Mouse (Mus musculus) small intestine, adult 2 months (tissue): ENCODE data around the gene Paox. TPM values are rescaled to one million over a fixed set of nuclear protein-coding genes. Genes with fewer than 3 reads are reported as not detected.

Experiments used
- H3K27ac ChIP-seq: fragments of 200-500 bp; 2 replicates; pipeline ENCODE4 v1.5.1; 2012; ENCODE audit warnings: low read depth, low read length, control low read depth, inconsistent platforms; ENCODE audit not compliant: insufficient read depth
- H3K27me3 ChIP-seq: fragments of 200-500 bp; 2 replicates; pipeline ENCODE4 v1.6.1; 2012; ENCODE audit warnings: mild to moderate bottlenecking, moderate library complexity, low read length, inconsistent platforms; ENCODE audit not compliant: control insufficient read depth, insufficient read depth
- H3K36me3 ChIP-seq: fragments of 200-500 bp; 2 replicates; pipeline ENCODE4 v1.6.1; 2012; ENCODE audit warnings: mild to moderate bottlenecking, low read length, control low read depth, inconsistent platforms; ENCODE audit not compliant: control insufficient read depth, insufficient read depth
- H3K4me1 ChIP-seq: fragments of 200-500 bp; 2 replicates; pipeline ENCODE4 v1.6.1; 2012; ENCODE audit warnings: low read length, inconsistent platforms, mixed read lengths; ENCODE audit not compliant: control insufficient read depth, insufficient read depth, insufficient read length
- H3K4me3 ChIP-seq: fragments of 200-500 bp; 2 replicates; pipeline ENCODE4 v1.5.1; 2012; ENCODE audit warnings: low read depth, mild to moderate bottlenecking, control low read depth, inconsistent platforms, low read length, moderate library complexity
- CTCF ChIP-seq: fragments of 200-500 bp; IDR thresholded peaks from 2 replicates; pipeline ENCODE4 v1.5.1; 2012; ENCODE audit warnings: low read depth, mild to moderate bottlenecking, control low read depth, inconsistent platforms, low read length, moderate library complexity, mixed read lengths; ENCODE audit not compliant: insufficient replicate concordance, insufficient read length; ENCODE audit errors: extremely low read depth
- POLR2A ChIP-seq: fragments of 200-500 bp; IDR thresholded peaks from 2 replicates; pipeline ENCODE4 v1.6.1; 2012; ENCODE audit warnings: low read depth, mild to moderate bottlenecking, control low read depth, inconsistent platforms, low read length, moderate library complexity
- WGBS: fragments of 180-500 bp; shearing (Covaris S2); methylation state at CpG from one replicate; pipeline ENCODE4 v1.1.7; 2018; 5-methylcytosine and 5-hydroxymethylcytosine counted together
- polyA plus RNA-seq: library from polyadenylated mRNA; depleted of rRNA; stranded (reverse); fragments of >200 nt; gene quantifications from 2 replicates; pipeline ENCODE4 v1.2.3, GENCODE M21; 2012

The Paox gene
- polyA plus RNA-seq, 1 experiment, result 11.0 TPM

DNA sequence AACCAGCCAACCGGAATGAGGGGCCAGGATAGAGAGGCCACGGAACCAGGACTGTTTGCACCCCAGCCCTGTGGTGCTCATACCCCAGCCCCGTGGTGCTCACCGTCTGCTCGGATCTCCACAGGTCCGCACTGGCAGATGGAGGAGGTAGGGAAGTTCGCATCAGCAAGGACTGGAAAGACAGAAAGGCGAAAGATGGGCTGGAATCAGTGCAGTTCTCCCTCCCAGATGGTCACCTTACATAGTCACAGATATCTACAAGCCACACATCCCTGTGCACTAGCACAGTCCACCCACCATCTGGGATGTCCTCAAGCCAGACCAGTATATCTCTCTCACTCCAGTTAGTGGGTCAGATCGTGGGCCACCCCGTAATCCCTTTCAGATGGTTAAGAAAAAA is 14.1 kb upstream of the Paox start:
- peak overlapping the region; percentile 67 for H3K4me3 ChIP-seq
- peak overlapping the region; percentile 93 for H3K27ac ChIP-seq
- TF ChIP-seq CTCF, result no peak
- peaks cover 17% of the 10 kb centered on the region for H3K4me1 ChIP-seq
- 55% methylated on average over 10 of the region's 10 CpGs for WGBS
- H3K36me3 ChIP-seq, result peaks cover 30% of the 10 kb centered on the region
- H3K27me3 ChIP-seq, result no peaks in the 10 kb centered on the region

DNA sequence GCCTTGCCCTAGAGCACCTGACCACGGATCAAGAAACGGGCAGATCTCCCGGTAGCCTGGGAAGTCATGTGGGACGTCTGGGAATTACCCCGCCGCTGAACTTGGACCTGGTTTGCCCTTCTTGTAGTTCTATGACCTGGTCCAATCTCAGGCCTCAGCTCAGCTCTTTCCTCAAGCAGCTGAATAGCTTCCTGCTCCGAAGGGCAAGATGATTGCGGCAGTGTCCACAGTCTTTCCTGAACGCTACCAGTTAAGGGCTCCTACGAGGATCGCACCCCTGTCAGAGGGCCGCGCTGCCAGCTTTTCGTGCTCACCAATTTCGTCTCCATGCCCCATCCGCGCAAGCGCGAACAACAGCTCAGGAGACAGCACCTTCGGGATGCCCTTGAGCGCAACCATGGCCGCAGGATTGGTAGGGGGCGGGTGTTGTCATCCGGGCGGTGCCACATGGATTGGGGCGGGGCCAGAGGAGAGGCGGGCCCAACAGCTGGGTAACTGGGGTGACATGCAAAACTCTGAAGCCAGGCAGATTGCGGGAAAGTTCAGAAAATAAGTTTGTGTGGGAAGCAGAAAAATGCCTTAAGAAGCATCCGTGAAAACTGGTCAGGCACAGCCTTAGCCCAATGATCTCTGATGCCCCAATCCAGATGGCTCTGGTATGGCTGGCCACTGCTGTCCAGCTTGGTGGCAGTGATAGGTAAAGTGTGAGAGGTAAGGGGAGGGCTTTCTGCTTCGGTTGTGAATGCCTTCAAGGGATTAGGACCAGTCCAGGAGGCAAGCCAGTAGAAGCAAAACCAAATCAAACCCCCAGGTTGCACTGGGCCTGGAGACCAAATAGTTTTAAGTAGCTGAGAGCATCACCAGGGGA is 13.4 kb upstream of the Paox start, which contains the start of gene Fuom:
Fuom (minus strand) TSS at position 449 of the 868 bp plus-strand sequence.
- WGBS, result 1% methylated on average over 30 of the region's 30 CpGs

DNA sequence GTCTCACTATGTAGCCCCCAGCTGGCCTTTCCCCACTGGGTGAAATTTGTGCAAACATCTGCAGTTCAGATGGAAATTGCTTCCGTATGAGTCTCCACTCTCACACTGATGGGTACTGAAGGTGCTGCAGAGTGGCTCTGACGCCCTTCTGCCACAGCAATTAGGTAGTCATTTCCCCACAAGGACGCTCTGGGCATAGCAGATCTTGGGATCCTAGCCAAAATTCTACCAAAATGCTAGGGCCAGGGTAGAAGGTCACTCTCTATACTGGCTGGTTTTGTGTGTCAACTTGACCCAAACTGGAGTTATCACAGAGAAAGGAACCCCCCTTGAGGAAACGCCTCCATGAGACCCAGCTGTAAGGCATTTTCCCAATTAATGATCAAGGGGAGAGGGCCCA is 11.6 kb upstream of the Paox start:
- 70% methylated on average over 4 of the region's 4 CpGs for WGBS
- no peaks in the 10 kb centered on the region for H3K27me3 ChIP-seq
- no peak overlapping the region for H3K27ac ChIP-seq
- H3K36me3 ChIP-seq, result peaks cover 33% of the 10 kb centered on the region
- TF ChIP-seq CTCF (no peak), POLR2A (no peak)
- no peak overlapping the region for H3K4me3 ChIP-seq
- peaks cover 13% of the 10 kb centered on the region for H3K4me1 ChIP-seq

More for the DNA sequence above, 13.4 kb upstream of the Paox start, which contains the start of gene Fuom:
- Histone ChIP-seq H3K4me3 (peak within 1 kb of the TSS; percentile 67), H3K27ac (peak within 1 kb of the TSS; percentile 93), H3K4me1 (peaks cover 13% of the 10 kb centered on the region), H3K27me3 (no peaks in the 10 kb centered on the region), H3K36me3 (peaks cover 28% of the 10 kb centered on the region)
- TF ChIP-seq POLR2A (peak; percentile 23; the same call in 1 of the 2 replicates), CTCF (0 out of 2 replicates have a peak, but pooled peaks have one; percentile 11)

DNA sequence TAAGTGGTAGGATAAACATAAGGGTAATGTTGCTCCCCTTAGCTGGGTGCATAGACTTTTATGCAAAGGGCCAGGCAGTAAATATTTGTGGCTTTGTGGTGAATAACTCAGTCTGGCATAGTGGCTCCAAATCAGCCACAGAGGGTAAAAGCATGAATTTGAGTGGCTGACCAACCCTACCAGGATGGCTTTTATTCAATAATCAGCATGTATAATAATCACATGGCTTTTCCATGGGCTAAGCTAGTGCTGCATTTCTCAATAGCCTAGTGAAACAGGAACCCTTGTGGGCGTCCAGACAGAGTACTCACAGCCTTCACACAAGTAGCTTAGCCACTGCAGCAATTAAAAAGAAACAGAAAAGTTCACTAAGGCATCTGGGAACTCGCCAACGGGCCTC is 3.7 kb upstream of the Paox start:
- H3K36me3 ChIP-seq, result peaks cover 53% of the 10 kb centered on the region
- H3K4me1 ChIP-seq, result peaks cover 5% of the 10 kb centered on the region; the same call in 1 of the 2 replicates
- H3K27ac ChIP-seq, result no peak overlapping the region
- 61% methylated on average over 3 of the region's 3 CpGs for WGBS
- no peaks in the 10 kb centered on the region for H3K27me3 ChIP-seq
- TF ChIP-seq CTCF, result no peak
- no peak for TF ChIP-seq POLR2A
- H3K4me3 ChIP-seq, result no peak overlapping the region

DNA sequence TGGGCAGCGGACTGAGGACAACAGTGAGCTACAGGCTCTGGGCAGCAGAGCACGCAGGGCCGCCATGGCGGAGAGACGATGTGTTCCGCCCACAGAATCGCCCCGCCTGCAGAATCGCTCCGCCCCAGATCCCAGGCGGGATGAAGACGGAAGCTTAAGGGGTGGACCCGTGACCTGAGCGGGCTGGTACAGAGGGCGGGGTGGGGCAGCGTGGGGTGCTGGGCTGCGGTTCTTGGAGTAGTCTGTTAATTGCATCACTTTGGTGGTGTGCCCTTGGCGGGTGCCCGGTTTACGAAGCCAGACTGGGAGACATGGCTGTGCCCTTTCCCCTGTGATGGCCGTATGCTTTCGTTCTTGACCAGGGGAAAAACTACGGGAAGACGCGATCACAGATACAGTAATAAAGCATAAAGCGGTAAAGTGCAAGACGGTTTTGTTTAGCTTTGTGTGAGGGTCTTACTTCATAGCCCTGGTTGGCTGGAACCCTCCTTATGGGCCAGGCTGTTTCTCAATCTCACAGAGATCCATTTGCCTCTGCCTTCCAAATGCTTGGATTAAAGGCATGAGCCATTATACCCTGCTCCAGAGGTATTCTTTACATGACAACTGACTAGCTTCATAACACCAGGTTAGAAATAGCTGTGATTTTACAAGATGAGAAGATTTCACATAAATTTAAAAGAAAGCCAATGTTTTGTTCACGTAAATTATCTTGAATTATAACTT is 893 bp downstream of the Paox start, which contains the start of gene Echs1:
Echs1 (minus strand) TSS at position 148 of the 726 bp plus-strand sequence.
- no peaks in the 10 kb centered on the region for H3K27me3 ChIP-seq
- peaks cover 14% of the 10 kb centered on the region for H3K36me3 ChIP-seq
- H3K4me1 ChIP-seq, result peaks cover 7% of the 10 kb centered on the region; the same call in 1 of the 2 replicates
- H3K4me3 ChIP-seq, result peak within 1 kb of the TSS; percentile 75
- 3% methylated on average over 28 of the region's 28 CpGs for WGBS
- TF ChIP-seq POLR2A, result peak; percentile 85
- no peak for TF ChIP-seq CTCF
- H3K27ac ChIP-seq, result peak within 1 kb of the TSS; percentile 96

DNA sequence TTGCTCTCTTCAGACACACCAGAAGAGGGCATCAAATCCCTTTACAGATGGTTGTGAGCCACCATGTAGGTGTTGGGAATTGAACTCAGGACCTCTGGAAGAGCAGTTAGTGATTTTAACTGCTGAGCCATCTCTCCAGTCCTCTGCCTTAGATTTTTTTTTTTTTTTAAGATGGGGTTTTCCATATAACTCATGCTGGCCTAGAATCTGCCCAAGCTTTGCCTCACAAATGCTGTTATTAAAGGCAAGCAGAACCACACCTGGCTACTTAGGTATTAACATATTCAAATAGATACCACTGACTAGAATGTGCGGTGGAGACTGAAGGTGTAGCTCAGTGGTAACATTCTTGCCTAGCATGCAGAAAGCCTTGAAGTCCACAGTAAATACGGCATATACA is 4.9 kb downstream of the Paox start:
- H3K36me3 ChIP-seq, result no peaks in the 10 kb centered on the region
- peaks cover 4% of the 10 kb centered on the region; the same call in 1 of the 2 replicates for H3K4me1 ChIP-seq
- WGBS, result 91% methylated on average over 2 of the region's 2 CpGs
- no peaks in the 10 kb centered on the region for H3K27me3 ChIP-seq
- TF ChIP-seq CTCF (no peak), POLR2A (no peak)
- H3K27ac ChIP-seq, result 0 out of 2 replicates have a peak overlapping the region, but pooled peaks have one; percentile 83
- H3K4me3 ChIP-seq, result no peak overlapping the region
